17 mouse cellular contexts compared by ENCODE assay signal in genomic region chr6:31372620-31373019, GRCm38 (mm10). TPM values are rescaled to one million over a fixed set of nuclear protein-coding genes. Genes with fewer than 3 reads are reported as not detected.
DNase-seq lines count a peak whose midpoint lies in the region; ATAC-seq and TF ChIP-seq lines count a peak whose summit lies in the region.
"Had no signal": no experiment of that assay in that cellular context is flagged by ENCODE, and none has a peak within 500 bp of the region (broad histone marks: within the 10 kb centered on the region; RNA-seq: fewer than 3 reads in every experiment).

No protein-coding gene starts in this region.

- H3K4me1 ChIP-seq in intestine, embryonic 15.5 days (replicated peaks): no peaks in the 10 kb centered on the region
- H3K4me1 ChIP-seq in intestine, postnatal 0 days (replicated peaks; ENCODE audit: control insufficient read depth, insufficient read depth, low read length): no peaks in the 10 kb centered on the region
- H3K4me1 ChIP-seq: stomach, embryonic 15.5 days had no signal

- peak; percentile 56; the same call in 1 of the 2 replicates for ATAC-seq in intestine, embryonic 15.5 days
- no peak for ATAC-seq in intestine, postnatal 0 days
- no peak for ATAC-seq in cerebellum, adult (ENCODE audit: insufficient number of reproducible peaks, low FRiP score, low TSS enrichment)
- ATAC-seq: intestine, embryonic 16.5 days had no signal

- H3K9ac ChIP-seq in intestine, embryonic 15.5 days: no peak overlapping the region
- H3K9ac ChIP-seq in intestine, postnatal 0 days (ENCODE audit: low read depth, low read length): no peak overlapping the region
- H3K9ac ChIP-seq: embryonic facial prominence, embryonic 13.5 days; stomach, embryonic 15.5 days had no signal

- 31% methylated on average over 3 of the region's 3 CpGs for WGBS in intestine, embryonic 15.5 days
- WGBS in intestine, postnatal 0 days: 24% methylated on average over 3 of the region's 3 CpGs

- no peaks in the 10 kb centered on the region for H3K36me3 ChIP-seq in intestine, embryonic 15.5 days
- no peaks in the 10 kb centered on the region for H3K36me3 ChIP-seq in intestine, postnatal 0 days (ENCODE audit: control insufficient read depth, insufficient read depth)
- H3K36me3 ChIP-seq: embryonic facial prominence, embryonic 13.5 days; stomach, embryonic 15.5 days had no signal

- peak; percentile 61 for DNase-seq in NIH3T3 (ENCODE audit: low read depth)
- peak; percentile 21 for DNase-seq in forelimb bud, embryonic 11.5 days (ENCODE audit: low read depth, low spot score)
- peak; percentile 61 to 75 for DNase-seq in kidney, postnatal 36 days
- DNase-seq in left cerebral cortex, adult 11 months (ENCODE audit: low spot score): no peak
- no peak for DNase-seq in c-Kit-positive CD71-positive TER-119-positive erythroid progenitor cells, embryonic 14.5 days (ENCODE audit: low spot score)
- DNase-seq: adrenal gland, postnatal 25 days; cerebellum, adult 18-20 months; lung, postnatal 4 days; midbrain, embryonic 14.5 days; thymus, postnatal 36 days had no signal

- no peak overlapping the region for H3K27ac ChIP-seq in intestine, embryonic 15.5 days
- H3K27ac ChIP-seq in intestine, postnatal 0 days (ENCODE audit: low read depth, low read length): no peak overlapping the region
- H3K27ac ChIP-seq: embryonic facial prominence, embryonic 13.5 days; stomach, embryonic 15.5 days had no signal

- no peak for TF ChIP-seq CTCF in intestine, postnatal 0 days (IDR thresholded peaks at IDR 0.05; ENCODE audit: low read depth)

- no peaks in the 10 kb centered on the region for H3K9me3 ChIP-seq in intestine, embryonic 15.5 days
- no peaks in the 10 kb centered on the region for H3K9me3 ChIP-seq in intestine, postnatal 0 days (ENCODE audit: control insufficient read depth)
- H3K9me3 ChIP-seq: embryonic facial prominence, embryonic 13.5 days; stomach, embryonic 15.5 days had no signal

- H3K4me3 ChIP-seq in intestine, embryonic 15.5 days (replicated peaks): no peak overlapping the region
- H3K4me3 ChIP-seq in intestine, postnatal 0 days (ENCODE audit: low read depth, low read length): no peak overlapping the region
- H3K4me3 ChIP-seq: embryonic facial prominence, embryonic 13.5 days; stomach, embryonic 15.5 days had no signal

- no peaks in the 10 kb centered on the region for H3K27me3 ChIP-seq in intestine, embryonic 15.5 days (replicated peaks)
- no peaks in the 10 kb centered on the region for H3K27me3 ChIP-seq in intestine, postnatal 0 days (replicated peaks; ENCODE audit: control insufficient read depth, insufficient read depth, low read length)
- H3K27me3 ChIP-seq: embryonic facial prominence, embryonic 13.5 days; stomach, embryonic 15.5 days had no signal

- H3K4me2 ChIP-seq in intestine, embryonic 15.5 days (replicated peaks): no peak overlapping the region
- no peak overlapping the region for H3K4me2 ChIP-seq in intestine, postnatal 0 days (replicated peaks; ENCODE audit: low read depth)
- H3K4me2 ChIP-seq: embryonic facial prominence, embryonic 13.5 days; liver, embryonic 11.5 days; stomach, embryonic 15.5 days had no signal

RNA-seq across cellular contexts. Expression of gene Mkln1, which starts 25.9 kb away (rescaled TPM):
- 157 and 178 TPM in 2 replicates for polyA plus RNA-seq in intestine, embryonic 15.5 days (2015; fragmentation: Nextera tagmentation; extraction: Ambion mirVana)
- 109 and 119 TPM in 2 replicates for polyA plus RNA-seq in intestine, postnatal 0 days (2015; fragmentation: Nextera tagmentation; extraction: Ambion mirVana)

Comparison
In these comparisons a context has a peak if more than half of its experiments do, and no peak if none do; other contexts are left out.
1. DNase-seq: peak in NIH3T3 (single experiment), forelimb bud, embryonic 11.5 days (single experiment) and kidney, postnatal 36 days (2 of 2); none in left cerebral cortex, adult 11 months (single experiment) and c-Kit-positive CD71-positive TER-119-positive erythroid progenitor cells, embryonic 14.5 days (single experiment).